Mouse (Mus musculus): Measurements from ENCODE around the gene Ptpn3. TPM values are rescaled to one million over a fixed set of nuclear protein-coding genes. Genes with fewer than 3 reads are reported as not detected.

The Ptpn3 gene
- total RNA-seq, 2 experiments from 2014 or later = 8.7 to 11.7 TPM

GRCm38 (mm10) chr4:57300469-57301409 lies 898 bp downstream of the Ptpn3 start:
- ATAC-seq (replicated peaks; ENCODE audit: low FRiP score, low TSS enrichment, poor library complexity, severe bottlenecking) = peak; percentile 23; the same call in 1 of the 2 replicates

DNA sequence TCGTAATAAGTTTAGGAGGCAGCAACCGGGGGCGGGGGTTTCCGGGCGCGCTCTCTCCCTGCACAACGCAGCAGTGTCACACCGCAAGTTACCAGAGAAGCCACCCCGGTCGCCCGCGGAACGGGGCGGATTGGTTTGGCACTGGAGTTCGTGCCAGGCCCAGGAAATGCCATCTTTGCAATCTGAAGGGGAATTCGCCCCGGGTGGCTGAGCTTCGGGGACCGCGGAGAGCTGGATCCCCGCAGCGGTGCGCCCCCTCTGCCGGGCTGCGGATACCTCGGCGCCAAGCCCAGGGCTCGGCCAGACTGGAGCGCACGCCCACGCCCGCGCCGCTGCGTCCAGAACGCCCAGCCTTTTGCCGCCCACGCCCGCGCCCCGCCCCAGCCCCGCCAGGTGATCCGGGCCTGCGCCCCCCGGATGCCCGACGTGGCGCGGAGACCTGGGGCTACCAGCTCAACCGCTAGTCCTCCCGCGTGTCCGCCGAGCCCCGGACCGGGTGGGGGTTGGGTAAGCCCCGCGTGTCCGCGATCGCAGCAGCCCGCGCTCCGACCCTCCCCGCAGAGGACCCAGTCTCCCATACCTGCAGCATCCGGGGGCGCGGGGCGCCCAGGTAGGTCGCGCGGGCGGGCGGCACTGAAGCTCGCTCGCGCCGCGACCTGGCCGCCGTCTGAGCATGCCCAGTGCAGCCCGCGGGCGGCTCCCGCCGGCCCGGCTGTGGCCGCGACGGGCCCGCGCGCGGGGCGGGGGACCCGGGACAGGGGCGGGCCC lies 1.8 kb downstream of the Ptpn3 start:
- 0 out of 2 replicates have a peak, but pooled peaks have one; percentile 6 for ATAC-seq (replicated peaks; ENCODE audit: low FRiP score, low TSS enrichment, poor library complexity, severe bottlenecking)

DNA sequence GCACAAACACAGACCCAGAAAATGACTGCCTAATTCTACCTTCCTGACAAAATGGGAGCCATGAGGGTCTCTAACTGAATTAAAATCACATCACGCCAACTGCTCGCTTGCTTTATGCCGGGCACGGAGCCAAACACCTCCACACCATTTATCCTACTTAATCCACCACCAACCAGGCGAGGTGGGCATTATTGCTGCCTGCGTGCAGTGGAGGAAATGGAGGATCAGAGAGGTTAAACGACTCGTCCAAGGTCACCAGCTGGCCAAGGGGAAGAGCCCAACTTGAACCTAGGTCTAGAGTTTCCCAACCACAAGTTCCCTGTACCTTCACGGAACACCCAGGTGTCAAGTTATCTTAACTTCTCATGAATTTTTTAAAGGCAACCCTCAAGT lies 2.3 kb downstream of the Ptpn3 start:
- ATAC-seq (replicated peaks; ENCODE audit: low FRiP score, low TSS enrichment, poor library complexity, severe bottlenecking) = no peak

- ATAC-seq (replicated peaks; ENCODE audit: low FRiP score, low TSS enrichment, poor library complexity, severe bottlenecking) = no peak
These were observed 3.5 kb downstream of the Ptpn3 start for GRCm38 (mm10) chr4:57298181-57298580.

DNA sequence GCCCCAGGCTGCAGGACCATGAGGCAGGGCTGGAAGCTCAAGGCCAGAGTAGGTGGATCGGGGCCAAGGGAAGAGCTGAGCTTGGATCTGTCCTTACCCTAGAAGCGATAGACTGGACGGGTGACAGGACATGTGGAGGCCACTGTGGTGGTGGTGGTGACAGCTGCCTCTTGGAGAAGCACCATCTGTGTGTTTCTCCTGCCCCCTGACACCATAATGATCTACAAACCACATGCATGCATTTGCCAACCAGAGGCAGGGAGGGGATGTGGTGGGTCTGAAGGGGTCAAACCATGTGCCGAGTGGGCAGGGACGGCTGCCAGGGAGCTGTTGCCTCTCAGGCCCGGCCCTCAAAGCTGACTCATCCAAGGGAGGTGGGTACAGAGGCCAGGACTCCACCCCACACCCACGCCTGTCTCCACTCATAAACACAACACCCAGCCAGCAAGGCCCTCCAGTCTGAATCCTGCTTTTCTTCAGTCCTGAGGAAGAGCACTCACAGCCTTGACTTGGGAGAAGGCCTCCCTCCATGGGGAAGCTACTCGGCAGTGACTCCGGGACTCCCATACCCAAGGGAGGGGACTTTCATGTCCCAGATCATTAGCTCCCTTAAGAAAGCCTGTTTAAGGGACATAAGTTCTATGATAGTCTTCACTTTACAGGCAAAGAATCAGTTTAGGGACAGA lies 6.5 kb downstream of the Ptpn3 start:
- ATAC-seq (replicated peaks; ENCODE audit: low FRiP score, low TSS enrichment, poor library complexity, severe bottlenecking) = peak; percentile 78

- no peak for ATAC-seq (replicated peaks; ENCODE audit: low FRiP score, low TSS enrichment, poor library complexity, severe bottlenecking)
These were observed 9.0 kb downstream of the Ptpn3 start for GRCm38 (mm10) chr4:57292670-57293069.

GRCm38 (mm10) chr4:57290049-57290448 lies 11.6 kb downstream of the Ptpn3 start:
- ATAC-seq (replicated peaks; ENCODE audit: low FRiP score, low TSS enrichment, poor library complexity, severe bottlenecking) = no peak

DNA sequence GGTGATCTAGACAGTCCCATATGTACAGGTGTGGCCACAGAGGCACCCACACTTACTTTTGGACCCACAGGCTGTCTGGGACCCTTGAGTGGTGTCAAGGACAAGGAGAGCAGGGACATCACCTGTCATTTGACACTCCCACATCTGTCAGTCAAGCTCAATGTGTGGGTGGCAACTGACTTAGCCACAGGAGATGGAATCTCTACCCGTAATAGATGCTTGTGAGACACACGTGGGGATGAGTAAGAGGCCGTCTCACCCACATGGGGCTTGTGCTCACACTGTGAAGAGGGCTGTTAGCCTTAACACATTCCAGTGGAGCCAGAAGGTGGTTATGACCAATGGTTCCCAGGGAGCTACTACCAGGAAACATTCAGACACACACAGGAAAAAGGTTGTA lies 13.8 kb downstream of the Ptpn3 start:
- ATAC-seq (replicated peaks; ENCODE audit: low FRiP score, low TSS enrichment, poor library complexity, severe bottlenecking) = no peak

DNA sequence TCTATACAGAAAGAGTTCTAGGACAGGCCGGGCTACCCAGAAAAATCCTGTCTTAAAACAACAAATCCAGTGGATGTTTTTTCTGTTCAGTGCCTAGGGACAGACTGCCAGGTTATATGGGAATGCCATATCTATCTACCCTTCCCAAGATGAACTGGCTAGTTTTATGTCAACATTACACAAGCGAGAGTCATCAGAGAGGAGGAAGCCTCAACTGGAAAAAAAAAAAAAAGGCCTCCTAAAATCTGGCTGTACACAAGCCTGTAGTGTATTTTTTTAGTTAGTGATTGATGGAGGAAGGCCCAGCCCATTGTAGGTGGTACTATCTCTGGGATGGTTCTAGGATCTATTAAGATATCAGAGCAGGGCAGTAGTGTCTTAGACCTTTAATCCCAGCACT lies 16.4 kb downstream of the Ptpn3 start:
- ATAC-seq (replicated peaks; ENCODE audit: low FRiP score, low TSS enrichment, poor library complexity, severe bottlenecking) = no peak

DNA sequence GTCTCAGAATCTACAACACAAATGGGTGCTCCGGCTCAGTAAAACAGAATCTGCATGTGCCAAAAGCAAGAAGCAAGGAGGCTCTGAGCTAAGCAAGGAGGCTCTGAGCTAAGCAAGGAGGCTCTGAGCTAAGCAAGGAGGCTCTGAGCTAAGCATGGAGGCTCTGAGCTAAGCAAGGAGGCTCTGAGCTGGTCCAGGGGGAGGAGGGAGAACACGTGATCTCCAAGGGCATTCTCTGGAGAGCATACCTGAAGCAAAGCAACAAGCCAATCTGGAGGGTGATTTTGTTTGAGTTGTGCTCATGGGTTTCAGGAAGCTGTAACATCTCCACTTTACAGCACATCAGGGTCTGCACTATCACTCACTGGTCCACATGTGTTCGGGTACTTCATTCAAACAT lies 18.4 kb downstream of the Ptpn3 start:
- no peak for ATAC-seq (replicated peaks; ENCODE audit: low FRiP score, low TSS enrichment, poor library complexity, severe bottlenecking)

DNA sequence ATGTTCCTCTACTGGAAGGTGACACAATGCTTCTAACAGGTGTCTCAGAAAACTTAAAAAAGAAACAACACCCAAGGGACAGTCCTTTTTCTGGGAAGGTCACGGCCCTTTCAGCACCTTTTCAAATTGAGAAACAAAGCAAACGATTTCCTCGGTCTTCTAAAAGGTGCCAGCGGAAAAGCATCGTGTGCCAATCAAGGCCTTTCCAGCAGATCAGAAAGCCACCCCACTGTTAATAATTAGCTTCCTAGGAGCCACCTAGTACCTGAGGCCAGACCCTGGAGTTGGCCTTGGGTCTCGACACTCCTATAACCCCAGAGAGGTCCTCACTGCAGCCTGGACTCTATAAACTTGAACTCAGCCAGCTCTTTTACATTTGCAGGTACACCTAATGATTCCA lies 19.0 kb downstream of the Ptpn3 start:
- ATAC-seq (replicated peaks; ENCODE audit: low FRiP score, low TSS enrichment, poor library complexity, severe bottlenecking) = no peak

DNA sequence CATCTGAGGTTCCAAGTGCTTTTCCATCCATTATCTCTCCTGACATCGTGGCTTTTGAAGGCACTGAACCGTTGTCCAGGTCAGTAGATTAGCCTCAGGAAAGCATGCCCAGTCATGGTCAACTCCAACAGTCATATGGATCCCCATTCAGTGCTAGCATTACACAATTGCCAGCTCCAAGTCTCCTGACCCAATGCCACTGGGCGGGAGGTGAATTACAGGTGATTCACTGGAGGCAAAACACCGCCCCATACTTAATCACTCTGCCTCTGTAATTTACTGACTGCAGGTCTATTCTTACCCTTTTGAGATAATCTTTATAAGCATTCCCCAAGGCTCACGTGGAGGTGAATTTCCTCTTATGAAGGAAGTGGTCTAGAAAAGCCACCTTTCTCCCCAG lies 19.5 kb downstream of the Ptpn3 start:
- ATAC-seq (replicated peaks; ENCODE audit: low FRiP score, low TSS enrichment, poor library complexity, severe bottlenecking) = no peak

DNA sequence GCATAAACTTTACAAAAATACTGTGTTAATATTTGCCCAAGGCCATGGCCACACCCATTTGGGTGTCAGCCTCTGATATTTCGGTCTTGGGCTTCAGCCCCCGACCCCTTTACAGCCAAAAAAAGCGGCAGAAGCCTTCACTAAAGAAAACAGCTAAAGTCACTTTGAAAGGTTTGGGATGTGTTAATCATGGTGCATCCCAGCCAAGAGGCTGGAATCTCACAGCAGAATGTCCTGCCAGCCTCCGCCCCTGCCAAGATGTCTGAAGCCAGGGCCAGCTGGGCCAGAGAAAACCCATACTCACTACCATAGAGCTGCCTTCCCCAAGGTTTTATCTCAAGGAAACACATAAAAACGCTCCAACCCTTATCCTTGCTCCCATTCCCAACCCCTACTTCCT lies 20.7 kb downstream of the Ptpn3 start:
- ATAC-seq (replicated peaks; ENCODE audit: low FRiP score, low TSS enrichment, poor library complexity, severe bottlenecking) = no peak

GRCm38 (mm10) chr4:57279229-57279628 lies 22.4 kb downstream of the Ptpn3 start:
- no peak for ATAC-seq (replicated peaks; ENCODE audit: low FRiP score, low TSS enrichment, poor library complexity, severe bottlenecking)

GRCm38 (mm10) chr4:57278812-57279211 lies 22.8 kb downstream of the Ptpn3 start:
- no peak for ATAC-seq (replicated peaks; ENCODE audit: low FRiP score, low TSS enrichment, poor library complexity, severe bottlenecking)

DNA sequence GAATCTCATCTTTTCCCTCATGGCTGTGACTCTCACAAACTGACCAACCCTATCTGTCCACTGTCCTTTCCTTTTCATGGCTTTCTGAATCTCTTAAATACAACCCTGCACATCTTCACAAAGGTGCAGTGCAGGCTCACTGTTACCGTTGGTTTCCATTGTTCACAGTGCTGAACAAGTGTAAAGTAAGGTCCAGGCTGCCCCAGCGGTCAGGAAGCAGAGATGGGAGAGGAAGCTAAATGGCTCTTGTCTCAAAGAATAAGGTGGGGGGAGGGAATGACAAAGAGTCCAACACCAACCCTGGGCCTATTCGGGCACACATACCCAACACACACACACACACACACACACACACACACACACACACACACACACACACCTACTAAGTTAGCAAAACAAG lies 24.0 kb downstream of the Ptpn3 start:
- ATAC-seq (replicated peaks; ENCODE audit: low FRiP score, low TSS enrichment, poor library complexity, severe bottlenecking) = no peak

- ATAC-seq (replicated peaks; ENCODE audit: low FRiP score, low TSS enrichment, poor library complexity, severe bottlenecking) = peak; percentile 94
These were observed 26.4 kb downstream of the Ptpn3 start for GRCm38 (mm10) chr4:57275116-57275743.

- ATAC-seq (replicated peaks; ENCODE audit: low FRiP score, low TSS enrichment, poor library complexity, severe bottlenecking) = no peak
These were observed 27.8 kb downstream of the Ptpn3 start for GRCm38 (mm10) chr4:57273532-57274502.
